Mouse (Mus musculus): ENCODE results near the gene Cirbp. TPM values are rescaled to one million over a fixed set of nuclear protein-coding genes. Genes with fewer than 3 reads are reported as not detected.

Cirbp gene
- polyA plus RNA-seq, 1 experiment: 52.6 TPM

- no peak for DNase-seq (ENCODE audit: low read depth, low spot score)
- 12% methylated on average over 29 of the region's 29 CpGs for WGBS
These were observed 28.7 kb upstream of the Cirbp start for GRCm38 (mm10) chr10:80136952-80137625.

- DNase-seq (ENCODE audit: low read depth, low spot score): no peak
- WGBS: 13% methylated on average over 30 of the region's 33 CpGs
These were observed 27.9 kb upstream of the Cirbp start for GRCm38 (mm10) chr10:80137626-80138552.

GRCm38 (mm10) chr10:80138553-80139438 lies 27.0 kb upstream of the Cirbp start, which contains the start of gene Atp5d:
Gene Atp5d, plus strand, starts transcription at chr10:80138632.
- DNase-seq (ENCODE audit: low read depth, low spot score): no peak
- under 1% methylated on average over 94 of the region's 94 CpGs for WGBS

- DNase-seq (ENCODE audit: low read depth, low spot score): no peak
- 1% methylated on average over 10 of the region's 10 CpGs for WGBS
These were observed 26.4 kb upstream of the Cirbp start for GRCm38 (mm10) chr10:80139439-80139775.

GRCm38 (mm10) chr10:80139975-80140665 lies 25.7 kb upstream of the Cirbp start:
- WGBS: 76% methylated on average over 11 of the region's 11 CpGs
- DNase-seq (ENCODE audit: low read depth, low spot score): no peak

- 68% methylated on average over 10 of the region's 10 CpGs for WGBS
- DNase-seq (ENCODE audit: low read depth, low spot score): no peak
These were observed 25.1 kb upstream of the Cirbp start, which contains the start of gene Cbarp for GRCm38 (mm10) chr10:80140666-80141035. Gene Cbarp, minus strand, starts transcription at chr10:80140835.

GRCm38 (mm10) chr10:80141243-80141642 lies 24.5 kb upstream of the Cirbp start:
- WGBS: under 1% methylated on average over 29 of the region's 29 CpGs
- no peak for DNase-seq (ENCODE audit: low read depth, low spot score)

GRCm38 (mm10) chr10:80141786-80142529 lies 23.8 kb upstream of the Cirbp start:
- WGBS: under 1% methylated on average over 43 of the region's 43 CpGs
- peak; percentile 97 for DNase-seq (ENCODE audit: low read depth, low spot score)

- WGBS: 1% methylated on average over 15 of the region's 15 CpGs
These were observed 23.3 kb upstream of the Cirbp start for GRCm38 (mm10) chr10:80142530-80142925.

GRCm38 (mm10) chr10:80143664-80144063 lies 22.1 kb upstream of the Cirbp start:
- 86% methylated on average over 7 of the region's 7 CpGs for WGBS
- DNase-seq (ENCODE audit: low read depth, low spot score): no peak

More at GRCm38 (mm10) chr10:80142530-80142925, 23.3 kb upstream of the Cirbp start:
- no peak for DNase-seq (ENCODE audit: low read depth, low spot score)

- WGBS: 84% methylated on average over 12 of the region's 12 CpGs
- no peak for DNase-seq (ENCODE audit: low read depth, low spot score)
These were observed 21.6 kb upstream of the Cirbp start for GRCm38 (mm10) chr10:80144159-80144558.

GRCm38 (mm10) chr10:80144864-80145838 lies 20.6 kb upstream of the Cirbp start:
- WGBS: 58% methylated on average over 20 of the region's 20 CpGs
- no peak for DNase-seq (ENCODE audit: low read depth, low spot score)

GRCm38 (mm10) chr10:80145896-80146295 lies 19.9 kb upstream of the Cirbp start:
- DNase-seq (ENCODE audit: low read depth, low spot score): no peak
- 19% methylated on average over 6 of the region's 6 CpGs for WGBS

GRCm38 (mm10) chr10:80146568-80147011 lies 19.2 kb upstream of the Cirbp start:
- WGBS: 39% methylated on average over 4 of the region's 4 CpGs
- no peak for DNase-seq (ENCODE audit: low read depth, low spot score)

GRCm38 (mm10) chr10:80147146-80147718 lies 18.6 kb upstream of the Cirbp start:
- WGBS: 38% methylated on average over 5 of the region's 5 CpGs

GRCm38 (mm10) chr10:80147719-80148601 lies 17.8 kb upstream of the Cirbp start, which contains the start of gene Midn:
Gene Midn, plus strand, starts transcription at chr10:80148272.
- WGBS: 1% methylated on average over 39 of the region's 42 CpGs
- DNase-seq (ENCODE audit: low read depth, low spot score): no peak

More at GRCm38 (mm10) chr10:80147146-80147718, 18.6 kb upstream of the Cirbp start:
- DNase-seq (ENCODE audit: low read depth, low spot score): no peak
